Mouse (Mus musculus) frontal cortex, postnatal 10 days (tissue): ENCODE data around the gene Jph2.
A peak's percentile ranks its signal among the peaks of the same experiment; 100 is the strongest.

ENCODE experiments used
- DNase-seq, 2 experiments: peaks; one replicate each; pipeline ENCODE4 v3.0.0; 2022; ENCODE audit warnings: low spot score in 2 of 2, mixed read lengths in 1 of 2

Gene Jph2

DNA sequence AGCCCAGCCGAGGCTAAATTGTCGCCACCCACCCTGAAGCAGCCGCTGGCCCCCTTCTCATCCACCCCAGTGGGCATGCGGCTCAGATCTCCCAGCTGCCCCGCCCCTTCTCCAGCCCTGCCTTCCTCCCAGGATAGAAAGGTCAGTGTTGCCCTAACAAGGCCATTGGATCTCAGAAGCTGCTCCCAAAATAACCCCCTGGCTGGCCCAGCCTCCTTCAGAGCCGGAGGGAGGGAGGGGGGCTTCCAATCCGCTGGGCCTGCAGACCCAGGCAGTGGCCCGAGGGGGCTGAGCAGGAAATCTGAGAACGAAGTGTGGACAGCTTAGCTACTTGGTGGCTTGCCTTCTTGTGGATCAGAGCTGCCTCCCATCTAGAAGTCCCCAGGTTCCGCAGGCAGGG is at the start of gene Jph2:
Gene Jph2, minus strand, starts transcription at position 89 of the 400 bp plus-strand sequence.
- DNase-seq = no peak

DNA sequence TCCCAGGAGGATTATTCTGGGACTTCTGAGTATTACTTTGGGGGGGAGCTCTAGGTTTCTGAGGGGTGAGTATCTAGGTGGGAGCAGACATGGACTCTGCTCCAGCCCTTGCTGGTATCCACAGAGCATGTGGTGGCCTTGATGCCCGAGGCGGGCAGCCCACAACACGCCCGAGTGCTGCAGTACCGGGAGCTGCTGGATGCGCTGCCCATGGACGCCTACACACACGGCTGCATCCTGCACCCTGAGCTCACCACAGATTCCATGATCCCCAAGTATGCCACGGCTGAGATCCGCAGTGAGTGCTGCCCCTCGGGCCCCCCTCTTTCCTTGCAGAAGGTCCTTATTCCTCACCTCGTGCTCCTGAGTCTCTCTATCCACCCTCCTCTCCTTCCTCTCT is 49.6 kb upstream of the Jph2 start:
- no peak for DNase-seq

DNA sequence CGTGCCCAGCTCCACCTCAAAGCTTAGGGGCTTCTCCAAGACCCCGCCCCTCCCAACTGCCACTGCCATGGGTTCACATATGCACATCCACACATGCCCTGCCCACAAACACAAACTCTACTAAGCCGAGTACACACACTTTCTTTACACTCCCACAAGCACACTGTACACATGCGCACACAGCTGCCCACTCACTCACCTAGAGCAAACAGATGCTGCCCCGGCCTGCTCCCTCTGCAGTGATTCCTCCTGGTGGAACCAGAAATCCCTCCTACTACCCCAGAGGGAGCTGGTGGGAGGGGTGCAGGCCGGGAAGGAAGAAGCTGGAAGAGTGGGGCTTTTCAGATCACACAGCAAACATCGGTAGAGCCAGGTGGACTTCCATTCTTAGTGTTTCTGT is 46.2 kb upstream of the Jph2 start:
- no peak for DNase-seq

DNA sequence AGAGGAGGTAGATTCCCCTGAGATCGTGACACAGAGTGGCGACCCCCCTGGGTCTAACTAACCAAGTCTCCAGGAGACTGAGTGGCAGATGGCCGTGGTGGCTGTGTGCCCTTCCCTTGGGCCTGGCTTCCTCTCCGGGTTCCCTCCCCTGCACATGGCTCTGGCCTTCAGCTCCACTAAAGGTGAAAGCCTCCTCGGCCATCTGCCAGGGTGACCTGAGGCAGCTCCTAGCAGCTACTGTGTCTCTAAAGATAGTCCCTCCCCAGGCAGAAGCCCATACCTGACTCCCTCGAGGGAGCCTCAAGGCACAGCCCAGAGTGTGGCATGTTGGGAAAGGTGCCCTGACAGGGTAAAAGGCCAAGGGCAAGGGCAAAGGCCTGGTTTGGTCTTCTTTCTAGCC is 45.8 kb upstream of the Jph2 start:
- no peak for DNase-seq

DNA sequence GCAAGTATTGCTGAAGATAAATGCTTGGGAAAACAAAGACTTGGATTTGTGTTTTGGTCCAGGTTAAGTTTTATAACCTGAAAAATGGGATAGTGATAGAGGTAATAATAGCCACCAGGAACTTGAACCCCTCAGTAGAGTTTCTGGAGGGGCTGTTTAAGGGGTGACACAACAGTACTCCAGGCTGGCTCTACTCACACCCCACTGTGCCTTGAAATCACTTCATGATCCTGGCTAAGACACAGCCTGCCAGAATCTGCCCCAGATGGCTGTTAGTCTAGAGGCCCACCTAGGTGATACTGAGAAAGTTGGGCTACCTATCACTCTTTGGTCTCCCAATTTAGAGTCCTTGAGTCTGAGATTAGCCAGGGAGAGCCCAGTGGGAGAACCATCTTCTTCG is 41.7 kb upstream of the Jph2 start:
- no peak for DNase-seq

DNA sequence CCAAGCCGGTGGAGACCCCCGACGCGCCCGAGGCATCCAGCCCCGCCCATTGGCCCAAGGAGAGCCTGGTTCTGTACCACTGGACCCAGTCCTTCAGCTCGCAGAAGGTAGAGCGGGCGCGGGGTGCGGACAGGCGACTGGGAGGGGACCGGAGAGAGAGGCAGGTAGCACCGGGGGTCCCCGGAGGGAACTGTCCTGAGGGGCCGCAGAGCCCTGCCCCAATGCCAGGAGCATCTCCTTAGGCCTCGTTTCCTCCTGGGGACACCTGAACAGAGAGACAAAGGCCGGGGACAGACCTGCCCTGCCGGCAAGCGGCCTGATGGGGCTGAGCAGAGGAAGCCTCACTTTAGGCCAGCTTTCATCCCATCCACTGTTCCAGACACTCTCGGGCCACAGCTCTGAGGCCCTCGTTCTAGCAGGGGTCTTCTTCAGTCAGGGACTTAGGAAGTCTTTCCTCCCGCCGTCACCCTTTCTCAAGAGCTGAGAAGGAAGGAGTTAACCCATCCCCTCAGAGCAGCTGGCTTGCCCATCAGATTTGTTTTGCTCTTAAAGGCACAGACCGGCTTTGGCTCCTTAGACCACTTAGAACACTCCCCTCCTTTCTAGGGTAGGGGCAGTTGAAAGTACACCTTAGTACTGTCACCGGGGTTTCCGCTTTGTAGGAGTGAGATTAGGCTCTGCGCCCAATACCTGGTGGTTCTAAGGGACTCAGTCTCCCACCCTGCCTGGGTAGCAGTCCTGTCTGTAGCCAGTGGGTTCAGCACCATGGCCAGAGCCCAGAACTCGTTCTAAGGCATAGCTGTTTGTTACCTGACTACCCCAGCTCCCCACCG is 41.0 kb upstream of the Jph2 start:
- DNase-seq = no peak

DNA sequence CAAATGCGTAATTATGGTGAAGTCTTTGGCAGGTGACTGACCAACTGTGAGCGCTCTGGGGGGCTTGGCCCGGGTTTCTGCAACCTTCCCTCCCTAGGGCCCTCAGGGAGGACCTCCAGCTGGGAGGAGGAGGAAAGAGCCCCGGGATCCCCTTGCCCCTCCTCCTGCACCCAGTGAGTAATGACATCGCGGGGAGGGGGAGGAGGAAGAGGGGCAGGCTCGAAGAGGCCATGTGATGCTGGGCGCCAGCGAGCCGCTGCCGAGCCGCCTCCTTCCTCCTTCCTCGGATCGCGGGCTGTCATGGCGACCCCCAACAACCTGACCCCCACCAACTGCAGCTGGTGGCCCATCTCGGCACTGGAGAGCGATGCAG is 40.4 kb upstream of the Jph2 start, which contains the start of gene Gdap1l1:
Gene Gdap1l1, plus strand, starts transcription at position 231 of the 373 bp plus-strand sequence.
- peak; percentile 77 to 81 for DNase-seq

DNA sequence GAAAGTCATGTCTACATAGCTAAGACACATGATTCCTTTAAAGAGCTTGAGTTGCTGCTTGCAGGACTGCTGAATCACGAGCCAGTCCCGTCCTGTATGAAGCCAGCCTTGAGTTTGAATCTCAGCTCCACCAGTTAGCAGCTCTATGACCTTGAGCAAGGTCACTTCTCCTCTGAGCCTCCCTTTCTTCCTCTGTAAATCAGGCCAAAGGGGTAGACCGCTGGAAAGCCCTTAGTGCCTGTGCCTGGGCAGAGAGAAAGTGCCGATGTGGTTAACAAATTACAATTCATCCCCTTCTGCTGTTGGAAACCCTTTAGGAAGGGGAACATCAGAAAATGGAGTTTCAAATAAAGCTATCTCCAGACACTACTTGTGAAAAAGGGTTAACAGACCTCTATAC is 40.0 kb upstream of the Jph2 start:
- DNase-seq = no peak

DNA sequence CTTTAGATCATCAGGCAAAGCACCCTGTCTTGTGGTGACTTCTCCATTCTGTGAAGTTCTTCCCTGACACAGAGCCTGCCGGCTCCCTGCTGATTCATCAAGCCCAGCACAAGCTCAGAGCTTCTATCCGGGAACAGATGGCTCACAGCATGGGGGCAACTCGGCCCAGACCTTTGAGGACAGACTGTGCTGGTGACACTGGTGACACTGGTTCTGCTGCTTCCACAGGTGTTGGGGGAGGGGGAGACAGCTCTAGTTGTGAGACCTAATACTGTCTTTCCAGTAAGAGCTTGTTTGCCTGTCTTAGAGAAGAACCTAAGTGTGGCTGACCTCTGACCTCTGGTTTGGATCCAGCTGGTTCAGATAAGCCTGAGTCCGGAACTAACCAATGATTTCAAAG is 36.2 kb upstream of the Jph2 start:
- no peak for DNase-seq

DNA sequence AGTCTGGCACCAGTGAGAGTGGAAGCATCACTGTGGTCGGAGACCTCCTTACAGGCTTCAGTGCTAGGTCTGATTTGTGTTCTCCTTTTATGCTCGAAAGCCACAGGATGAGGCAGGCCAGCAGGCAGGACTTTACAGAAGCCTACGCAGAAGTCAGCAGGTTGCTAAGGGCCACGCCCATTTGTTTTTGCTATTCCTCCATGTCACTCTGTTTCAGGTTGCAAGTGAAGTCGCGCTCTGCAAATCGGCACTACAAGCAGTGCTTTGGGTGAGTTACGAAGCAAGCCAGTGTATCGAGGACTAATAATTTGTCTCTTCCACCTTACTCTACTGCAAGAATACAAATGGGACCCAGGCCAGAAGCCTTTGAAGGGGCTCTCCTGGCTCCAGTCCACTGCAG is 33.5 kb upstream of the Jph2 start:
- no peak for DNase-seq

DNA sequence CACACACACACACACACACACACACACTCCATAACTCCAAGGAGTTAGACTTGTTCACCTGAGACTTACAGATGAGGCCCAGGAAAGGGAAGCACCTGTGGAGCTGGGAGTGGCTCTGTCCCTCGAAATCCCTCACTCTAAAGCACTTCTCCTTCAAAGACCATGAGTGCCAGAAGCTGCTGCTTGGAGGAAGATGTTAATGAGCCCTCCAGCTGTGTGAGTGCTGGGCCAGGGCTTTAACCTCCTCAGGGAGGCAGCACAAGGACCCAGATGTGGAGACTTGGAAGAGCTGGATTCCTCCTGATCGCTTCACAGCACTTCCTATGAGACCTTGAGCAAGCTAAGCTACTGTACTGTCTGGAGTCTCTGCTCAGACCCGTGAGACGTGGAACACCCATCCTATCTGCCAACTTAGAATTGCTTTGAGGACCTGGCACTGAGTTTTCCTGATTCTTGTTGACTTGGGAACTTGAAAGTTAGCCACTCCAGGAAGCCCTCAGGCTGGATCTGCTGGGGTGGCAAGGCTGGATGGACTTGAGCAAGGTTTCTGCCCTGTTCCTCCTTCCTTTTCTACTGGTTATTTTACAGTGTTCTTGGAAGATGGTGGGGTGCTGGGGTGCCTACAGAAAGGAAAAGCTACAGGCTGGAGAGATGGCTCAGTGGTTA is 30.7 kb upstream of the Jph2 start:
- DNase-seq = no peak

DNA sequence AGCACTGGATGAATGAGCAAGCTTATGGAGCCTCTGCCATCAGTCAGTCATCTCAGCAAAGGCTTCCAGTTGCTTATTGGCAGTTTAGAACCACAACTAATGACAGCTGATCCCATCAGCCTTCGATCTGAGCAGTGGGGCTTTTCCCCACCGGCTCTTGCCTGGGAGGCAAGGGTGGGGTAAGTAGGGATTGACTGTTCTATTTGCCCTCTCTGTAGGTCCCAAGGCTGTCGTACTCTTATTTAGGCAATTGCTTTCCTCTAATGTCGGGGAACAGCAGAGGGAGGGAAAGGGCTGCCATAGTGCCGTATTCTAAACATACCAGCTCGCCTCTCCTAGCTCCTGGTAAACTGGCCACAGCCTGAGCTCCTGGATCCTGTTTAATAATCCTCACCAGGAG is 26.8 kb upstream of the Jph2 start, which contains the start of gene Oser1:
Gene Oser1, minus strand, starts transcription at position 101 of the 400 bp plus-strand sequence.
- DNase-seq = no peak

DNA sequence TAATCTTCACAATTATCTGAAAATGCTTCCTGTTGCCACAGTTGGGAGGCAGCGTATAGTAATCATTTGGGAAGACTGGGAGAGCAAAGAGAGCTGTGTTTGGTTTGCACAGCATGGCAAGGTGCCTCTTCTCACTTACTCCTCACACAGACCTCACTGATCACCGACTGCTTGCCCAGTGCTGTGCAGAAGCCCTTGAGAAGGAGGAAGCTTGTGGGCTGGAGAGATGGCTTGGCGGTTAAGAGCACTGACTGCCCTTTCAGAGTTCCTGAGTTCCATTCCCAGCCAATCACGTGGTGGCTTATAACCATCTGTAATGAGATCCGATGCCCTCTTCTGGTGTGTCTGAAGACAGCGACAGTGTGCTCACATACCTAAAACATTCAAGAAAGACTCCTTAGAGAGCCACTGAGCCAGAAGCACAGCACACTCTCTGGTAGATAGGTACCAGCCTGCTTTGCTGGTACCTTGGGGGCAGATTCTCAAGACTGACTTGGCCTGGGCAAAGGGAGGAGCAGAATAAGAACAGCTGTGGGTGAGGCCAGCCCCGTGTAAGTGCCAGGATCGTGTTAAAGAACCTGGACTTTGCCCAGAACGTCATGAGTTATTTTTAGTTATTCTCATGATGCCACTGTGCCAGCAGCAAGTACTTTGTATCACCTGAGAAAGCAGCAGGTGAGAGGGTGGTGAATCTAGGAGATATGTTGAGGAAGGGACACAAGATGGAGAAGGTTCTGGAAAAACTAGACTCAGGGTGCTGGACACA is 25.3 kb upstream of the Jph2 start:
- DNase-seq = no peak

DNA sequence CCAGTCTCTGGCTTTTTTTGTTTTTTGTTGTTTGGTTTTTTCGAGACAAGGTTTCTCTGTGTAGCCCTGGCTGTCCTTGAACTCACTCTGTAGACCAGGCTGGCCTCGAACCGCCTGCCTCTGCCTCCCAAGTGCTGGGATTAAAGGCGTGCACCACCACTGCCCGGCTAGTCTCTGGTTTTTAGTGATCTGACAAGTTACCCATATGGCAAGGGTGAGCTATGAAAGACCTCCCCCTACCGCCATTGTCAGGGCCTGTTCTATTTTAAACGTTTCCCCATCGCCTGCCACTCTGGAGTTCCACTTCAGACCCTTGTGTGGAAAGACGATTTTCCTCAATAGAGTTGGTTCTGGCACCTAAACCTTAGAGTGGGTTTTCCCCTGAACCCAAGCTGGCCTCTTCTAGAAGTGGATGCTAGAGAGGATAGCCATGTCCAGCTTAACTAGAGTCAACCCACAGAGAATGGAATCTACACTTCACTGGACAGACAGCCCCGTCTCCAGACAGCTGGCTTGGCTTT is 22.6 kb upstream of the Jph2 start:
- no peak for DNase-seq

DNA sequence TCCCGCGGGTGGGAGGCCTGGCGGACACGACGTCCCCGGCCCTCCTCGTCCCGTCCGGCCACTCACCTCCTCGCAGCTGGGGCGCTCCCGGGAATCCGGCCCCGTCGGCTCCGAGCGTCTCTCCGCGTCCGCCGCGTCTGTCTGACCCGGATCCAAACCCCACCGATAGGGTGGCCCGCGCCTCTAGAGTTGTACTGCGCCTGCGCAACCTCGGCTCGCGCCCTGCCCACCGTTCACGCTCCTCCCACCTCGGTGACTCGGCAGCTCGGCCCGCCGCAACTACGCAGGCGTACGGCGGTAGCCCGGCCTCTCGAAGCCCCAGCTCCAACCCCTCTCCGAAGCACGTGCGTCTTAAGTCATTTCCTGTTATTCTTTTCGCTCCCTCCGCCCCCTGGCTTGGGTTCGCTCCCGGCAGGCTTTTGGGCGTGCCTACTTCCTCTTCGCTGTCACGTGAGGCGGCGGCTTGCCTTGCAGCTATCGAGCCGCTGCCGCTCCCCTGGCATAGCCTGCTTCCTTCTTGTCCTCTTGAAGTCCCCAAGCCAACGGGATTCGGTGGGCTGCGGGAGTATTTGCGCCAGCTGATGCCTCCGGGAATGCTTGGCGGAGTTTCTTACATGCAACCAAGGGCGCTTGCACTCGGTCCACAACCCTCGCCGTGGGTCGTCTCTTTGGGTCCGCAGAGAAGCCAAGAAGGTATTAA is 21.7 kb upstream of the Jph2 start:
- peak; percentile 99 to 100 for DNase-seq

DNA sequence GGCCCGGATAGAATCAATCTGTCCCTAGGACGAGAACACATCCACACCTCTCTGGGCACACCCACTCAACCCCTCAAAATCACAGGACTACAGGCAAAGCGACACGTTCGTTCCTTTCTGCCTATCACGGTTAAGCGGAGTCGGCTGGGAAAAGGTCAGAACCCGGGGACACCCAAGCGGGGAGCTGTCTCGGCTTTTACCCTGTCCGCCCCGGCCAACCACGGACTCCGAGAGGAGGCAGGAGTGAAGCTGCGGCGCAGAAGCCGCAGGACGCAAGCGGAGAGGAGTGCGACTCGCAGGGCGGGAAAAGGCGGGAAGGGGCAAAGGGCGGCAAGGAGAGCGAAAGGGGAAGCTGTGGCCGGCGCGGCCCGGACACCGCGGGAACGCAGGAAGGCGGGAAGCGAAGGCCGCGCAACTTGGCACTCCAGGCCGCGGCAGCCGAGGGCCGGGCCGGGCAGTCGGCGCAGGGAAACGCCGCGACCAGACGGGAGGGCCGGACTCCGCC is 21.1 kb upstream of the Jph2 start:
- no peak for DNase-seq

DNA sequence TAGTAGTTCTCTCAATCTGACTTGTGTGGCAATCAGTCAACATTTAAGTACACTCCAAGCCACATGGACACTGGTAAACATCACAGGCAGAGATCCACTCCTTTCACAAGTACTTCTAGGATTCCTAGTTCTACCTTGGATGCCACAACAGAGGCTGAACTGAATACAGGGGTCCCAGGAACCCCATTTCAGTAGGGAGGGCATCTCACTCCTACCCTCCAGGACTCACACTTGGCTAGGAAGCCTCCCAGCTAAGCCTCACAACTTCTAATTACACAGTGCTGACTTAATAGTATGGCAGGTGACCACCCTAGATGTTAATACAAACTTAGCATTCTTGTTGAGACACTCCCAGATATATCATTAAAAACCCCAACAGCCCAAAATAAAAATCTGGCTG is 20.0 kb upstream of the Jph2 start:
- DNase-seq = no peak

DNA sequence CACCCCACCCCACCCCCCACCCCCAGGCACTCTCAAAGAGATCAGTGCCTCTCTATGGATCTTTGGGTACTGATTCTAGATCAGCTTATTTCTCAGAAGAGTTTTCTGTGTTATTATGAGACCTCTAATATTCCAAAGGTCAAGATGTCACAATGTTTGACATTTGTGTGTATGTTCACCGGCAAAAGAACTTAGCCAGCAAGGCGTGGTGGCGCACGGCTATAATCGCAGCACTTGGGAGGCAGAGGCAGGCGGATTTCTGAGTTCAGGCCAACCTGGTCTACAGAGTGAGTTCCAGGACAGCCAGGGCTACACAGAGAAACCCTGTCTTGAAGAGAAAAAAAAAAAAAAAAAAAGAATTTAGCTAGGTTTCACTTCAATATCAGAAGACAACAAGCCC is 19.2 kb upstream of the Jph2 start:
- DNase-seq = no peak

DNA sequence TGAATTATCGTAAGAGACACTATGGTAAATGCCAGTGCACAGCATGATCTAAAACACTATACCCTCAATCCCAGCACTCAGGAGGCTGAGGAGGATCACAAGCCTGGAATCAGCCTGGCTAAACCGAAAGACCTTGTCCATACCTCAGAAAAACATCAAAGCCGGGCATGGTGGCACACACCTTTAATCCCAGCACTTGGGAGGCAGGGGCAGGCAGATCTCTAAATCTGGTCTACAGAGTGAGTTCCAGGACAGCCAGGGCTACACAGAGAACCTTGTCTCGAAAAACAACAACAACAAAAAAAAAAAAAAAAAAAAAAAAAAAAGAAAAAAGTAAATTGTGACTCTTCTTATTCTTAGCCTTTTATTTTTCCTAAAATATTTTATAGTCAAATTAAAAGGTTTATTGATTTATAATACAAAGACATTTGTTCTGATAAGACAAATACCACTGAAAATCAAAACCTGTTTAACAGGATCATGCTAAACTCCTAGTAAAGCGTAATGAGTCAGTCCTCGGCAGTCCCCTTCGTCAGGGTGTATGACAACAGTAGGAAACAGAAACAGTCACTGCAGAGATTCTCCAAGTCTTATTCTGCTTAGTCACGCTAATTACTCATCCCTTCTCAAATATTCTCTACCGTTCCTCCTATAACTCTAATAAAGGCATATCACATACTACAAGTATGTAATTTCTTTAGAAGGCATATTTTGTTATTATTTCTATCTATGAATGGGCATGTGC is 15.2 kb upstream of the Jph2 start:
- DNase-seq = no peak

DNA sequence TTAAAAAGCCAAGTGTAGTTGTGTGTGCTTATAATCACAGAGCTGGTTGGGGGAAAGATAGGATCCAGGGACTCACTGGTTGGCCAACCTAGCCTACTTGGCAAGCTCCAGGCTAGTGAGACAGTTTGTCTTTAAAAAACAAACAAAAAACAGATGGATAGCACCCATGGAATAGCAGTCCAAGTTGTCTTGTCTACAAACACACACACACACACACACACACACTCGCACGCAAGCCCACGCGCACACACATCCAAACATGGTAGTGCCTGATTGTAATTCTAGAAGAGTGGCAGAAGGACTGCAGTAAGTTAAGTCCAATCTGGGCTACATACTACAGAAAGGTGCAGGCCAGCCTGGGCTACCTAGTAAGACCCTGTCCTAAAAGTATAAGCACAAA is 14.6 kb upstream of the Jph2 start:
- DNase-seq = no peak

DNA sequence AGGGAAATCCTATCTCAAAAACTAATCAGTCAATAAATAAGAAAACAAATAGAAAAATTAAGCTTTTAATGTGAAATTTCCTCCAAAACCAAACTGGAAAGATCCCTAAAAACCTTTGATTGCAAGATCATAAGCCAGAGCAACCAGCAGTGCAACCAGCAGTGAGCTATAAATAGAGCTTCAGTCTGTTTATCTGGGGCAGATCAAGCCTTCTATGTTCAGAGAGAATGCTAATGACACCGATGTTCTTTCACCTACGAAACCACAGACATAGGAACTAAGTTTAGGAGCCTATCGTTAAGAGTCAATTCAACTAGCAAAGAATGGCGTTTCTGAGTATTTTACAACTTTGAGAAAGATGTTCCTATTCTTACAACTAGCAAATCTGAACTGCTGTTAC is 14.0 kb upstream of the Jph2 start:
- no peak for DNase-seq
